Mouse (Mus musculus) embryo, embryonic 11 days (tissue): Measurements from ENCODE around the gene Ankle2.

Experiments
- DNase-seq: peaks from one replicate; pipeline ENCODE4 v3.0.0-alpha.2; 2015

The Ankle2 gene

DNA sequence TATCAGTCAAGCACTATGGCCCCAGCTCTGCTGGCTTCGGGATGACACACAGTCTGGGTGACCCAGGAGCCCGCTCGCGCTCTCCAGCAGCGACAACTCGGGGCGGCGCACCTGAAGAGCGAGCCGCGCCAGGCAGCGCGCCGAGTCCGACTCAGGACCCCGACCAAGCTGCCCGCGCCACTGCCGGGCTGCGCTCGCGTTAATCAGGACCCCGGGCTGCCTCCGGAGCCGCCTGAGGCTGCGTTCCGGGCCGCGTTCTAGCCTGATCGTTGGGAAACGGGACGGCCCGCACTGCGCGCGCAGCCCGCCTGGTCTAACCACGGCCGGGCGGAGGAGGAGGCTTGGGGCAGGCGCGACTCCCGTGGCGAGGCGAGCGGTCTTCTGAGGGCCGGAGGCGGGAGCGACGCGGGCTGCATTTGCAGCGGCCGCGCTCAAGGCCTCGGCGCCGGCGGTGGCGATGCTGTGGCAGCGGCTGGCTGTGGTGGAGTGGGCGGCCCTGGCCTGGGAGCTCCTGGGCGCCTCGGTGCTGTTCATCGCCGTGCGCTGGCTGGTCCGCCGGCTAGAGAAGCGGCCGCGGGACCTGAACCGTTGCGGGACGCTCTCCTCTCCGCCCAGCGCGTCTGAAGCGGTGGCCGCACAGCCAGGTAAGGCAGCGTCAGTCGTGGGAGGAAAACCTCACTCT is at the start of gene Ankle2:
Ankle2 (plus strand) TSS at position 225 of the 682 bp plus-strand sequence.
- DNase-seq = peak; percentile 96

DNA sequence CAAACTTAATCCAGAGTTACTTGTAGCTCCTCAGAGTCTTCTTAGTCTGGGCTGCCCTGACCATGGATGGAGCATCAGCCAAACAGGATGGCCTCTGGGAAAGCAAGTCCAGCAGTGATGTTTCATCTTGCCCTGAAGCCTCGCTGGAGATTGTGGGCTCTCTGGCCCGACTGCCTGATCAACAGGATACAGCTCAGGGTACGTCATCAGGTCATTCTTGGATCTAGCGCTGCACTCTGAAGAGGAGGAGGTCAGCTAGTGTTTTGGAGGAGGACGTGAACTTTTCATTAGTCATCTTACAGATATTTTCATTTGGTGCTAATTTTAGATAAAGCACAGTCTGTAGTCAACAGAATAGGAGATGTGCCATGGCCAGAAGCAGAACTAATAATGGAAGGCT is 49.1 kb upstream of the Ankle2 start:
- DNase-seq = no peak

DNA sequence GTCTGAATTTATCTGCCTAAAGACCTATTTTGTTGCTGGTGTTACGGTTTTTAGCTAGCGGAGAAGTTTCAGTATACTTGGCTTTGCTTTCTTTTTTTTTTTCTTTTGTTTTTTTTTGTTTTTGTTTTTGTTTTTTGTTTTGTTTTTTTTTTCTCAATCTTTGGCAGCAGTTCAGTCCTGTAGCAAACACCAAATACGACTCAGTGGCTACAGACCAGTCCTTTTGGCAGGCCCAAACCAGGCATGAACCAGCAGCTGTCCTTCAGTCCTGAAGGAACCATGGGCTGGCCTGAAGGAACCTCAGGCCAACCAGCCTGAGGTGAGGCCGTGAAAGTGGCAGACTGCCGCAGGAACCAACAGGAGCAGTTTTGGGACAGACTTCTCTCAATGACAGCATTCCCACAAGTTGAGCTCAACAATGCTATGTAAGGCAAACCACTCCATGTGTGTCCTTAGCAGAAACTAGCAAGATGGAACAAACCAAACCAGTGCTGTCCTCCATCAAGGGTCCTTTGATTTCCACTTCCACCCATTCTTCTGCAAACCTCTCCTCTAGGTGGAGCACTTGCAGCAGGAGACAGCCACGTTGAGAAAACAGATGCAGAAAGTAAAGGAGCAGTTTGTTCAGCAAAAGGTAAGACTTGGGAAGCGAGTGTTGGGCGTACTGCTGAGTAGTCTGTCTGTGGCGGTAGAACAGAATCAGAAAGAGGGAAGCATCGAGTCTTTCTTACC is 27.5 kb upstream of the Ankle2 start:
- DNase-seq = peak; percentile 1

DNA sequence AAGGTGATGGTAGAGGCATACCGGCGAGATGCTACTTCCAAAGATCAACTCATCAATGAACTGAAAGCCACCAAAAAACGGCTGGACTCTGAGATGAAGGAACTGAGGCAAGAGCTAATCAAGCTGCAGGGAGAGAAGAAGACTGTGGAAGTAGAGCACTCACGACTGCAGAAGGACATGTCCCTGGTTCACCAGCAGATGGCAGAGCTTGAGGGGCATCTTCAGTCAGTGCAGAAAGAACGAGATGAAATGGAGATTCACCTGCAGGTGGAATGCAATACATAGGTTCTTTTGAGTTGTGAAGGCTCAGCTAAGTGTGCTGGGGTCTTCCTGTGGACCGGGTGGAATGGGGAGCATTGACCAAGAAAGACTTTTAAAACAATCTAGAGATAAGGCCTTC is 26.0 kb upstream of the Ankle2 start:
- DNase-seq = peak; percentile 2

DNA sequence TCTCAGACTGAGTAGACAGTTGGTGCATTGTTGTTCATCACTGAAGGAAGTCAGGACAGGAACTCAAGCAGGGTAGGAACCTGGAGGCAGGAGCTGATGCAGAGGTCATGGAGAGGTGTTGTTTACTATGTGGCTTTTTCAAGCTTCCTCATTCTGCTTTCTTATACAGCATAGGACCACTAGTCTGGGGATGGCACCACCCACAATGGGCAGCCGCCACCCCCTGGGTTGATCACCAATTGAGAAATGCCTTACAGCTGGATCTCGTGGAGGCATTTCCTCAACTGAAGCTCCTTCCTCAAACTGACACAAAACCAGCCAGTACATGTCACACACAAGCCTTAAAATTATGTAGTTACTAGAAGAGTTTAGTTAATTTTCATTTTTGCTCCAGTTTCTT is 19.5 kb upstream of the Ankle2 start:
- no peak for DNase-seq

DNA sequence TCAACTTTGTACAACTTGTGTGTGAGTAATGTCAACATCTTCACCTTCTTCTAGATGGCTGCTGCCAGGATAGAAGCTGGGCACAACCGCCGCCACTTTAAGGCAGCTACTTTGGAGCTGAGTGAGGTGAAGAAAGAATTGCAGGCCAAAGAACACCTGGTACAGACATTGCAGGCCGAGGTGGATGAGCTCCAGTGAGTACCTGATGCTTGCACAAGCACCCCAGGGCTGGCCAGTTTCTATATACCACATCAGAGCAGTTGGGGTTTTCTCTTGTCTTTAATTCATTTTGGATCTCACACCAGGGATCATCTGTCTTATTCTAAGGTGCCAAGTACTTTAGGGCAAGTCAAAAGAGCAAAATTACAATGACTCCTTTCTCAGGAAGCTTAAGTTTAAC is 14.0 kb upstream of the Ankle2 start:
- no peak for DNase-seq

DNA sequence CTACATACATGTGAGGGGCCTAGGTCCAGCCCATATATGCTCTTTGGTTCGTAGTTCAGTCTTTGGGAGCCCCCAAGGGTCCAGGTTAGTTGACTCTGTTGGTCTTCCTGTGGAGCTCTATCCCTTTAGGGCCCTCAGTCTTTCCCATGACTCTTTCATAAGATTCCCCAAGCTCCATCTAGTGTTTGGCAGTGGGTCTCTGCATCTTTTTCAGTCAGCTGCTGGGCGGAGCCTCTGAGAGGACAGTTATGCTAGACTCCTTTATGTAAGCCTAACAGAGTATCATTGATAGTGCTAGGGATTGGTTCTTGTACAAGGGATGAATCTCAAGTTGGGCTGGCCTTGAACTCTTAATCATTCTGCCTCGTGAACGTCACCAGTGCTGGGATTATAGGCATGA is 10.5 kb upstream of the Ankle2 start:
- no peak for DNase-seq

DNA sequence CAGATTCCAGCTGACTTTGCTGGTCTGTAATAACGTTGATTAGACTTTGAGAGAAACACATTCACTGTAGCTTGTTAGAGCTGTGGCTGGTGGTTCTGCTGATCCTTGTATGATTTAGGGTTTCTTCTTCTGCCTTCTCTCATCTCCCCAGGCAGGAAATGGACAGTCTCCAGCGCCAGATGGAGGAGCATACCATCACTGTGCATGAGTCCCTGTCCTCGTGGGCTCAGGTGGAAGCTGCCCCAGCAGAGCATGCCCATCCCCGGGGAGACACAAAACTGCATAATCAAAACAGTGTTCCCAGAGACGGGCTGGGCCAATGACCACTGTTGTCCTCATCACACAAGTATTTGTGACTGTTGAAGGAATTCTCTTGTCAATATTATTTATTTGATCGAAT is 8.0 kb upstream of the Ankle2 start:
- DNase-seq = no peak

DNA sequence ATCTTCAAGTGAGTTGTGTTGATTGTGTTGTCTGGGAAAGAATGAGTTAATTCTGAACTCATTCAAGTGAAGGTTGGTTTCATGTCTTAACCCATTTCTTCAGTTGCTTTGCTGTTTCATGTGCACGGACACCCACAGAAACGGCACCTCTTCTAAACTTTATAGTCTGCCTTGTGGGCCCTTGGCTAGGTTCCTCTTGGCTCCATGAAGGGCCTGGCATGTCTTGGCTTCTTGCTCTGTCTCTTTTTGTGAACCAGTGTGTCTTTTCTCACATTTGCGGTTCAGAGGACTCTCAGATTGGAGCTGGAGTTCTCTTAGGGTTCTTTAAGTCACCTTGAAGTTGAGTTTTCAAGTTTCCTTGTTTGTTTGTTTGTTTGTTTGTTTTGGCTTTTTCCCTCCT is 5.7 kb upstream of the Ankle2 start:
- DNase-seq = no peak

DNA sequence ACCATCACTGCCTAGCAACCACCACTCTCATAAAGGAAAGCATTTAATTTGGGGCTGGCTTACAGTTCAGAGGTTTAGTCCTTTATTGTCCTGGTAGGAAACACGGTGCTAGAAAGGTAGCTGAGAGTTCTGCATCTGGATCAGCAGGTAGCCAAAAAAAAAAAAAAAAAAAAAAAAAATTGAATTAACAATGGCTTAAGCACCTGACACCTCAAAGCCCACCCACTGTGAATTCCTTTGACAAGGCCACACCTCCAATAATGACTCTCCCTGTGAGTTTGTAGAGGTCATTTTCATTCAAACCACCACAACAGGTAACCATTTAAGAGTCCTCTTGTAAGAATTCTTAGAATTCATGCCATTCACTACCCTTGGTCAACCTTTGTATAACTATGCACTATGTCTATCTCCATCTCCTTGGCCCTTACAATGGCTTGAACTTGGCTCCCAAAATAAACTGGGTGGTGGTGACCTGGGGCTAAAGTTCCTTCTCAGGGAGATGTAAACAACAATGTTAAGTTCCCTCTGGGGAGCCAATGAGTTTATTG is 3.4 kb upstream of the Ankle2 start:
- no peak for DNase-seq

DNA sequence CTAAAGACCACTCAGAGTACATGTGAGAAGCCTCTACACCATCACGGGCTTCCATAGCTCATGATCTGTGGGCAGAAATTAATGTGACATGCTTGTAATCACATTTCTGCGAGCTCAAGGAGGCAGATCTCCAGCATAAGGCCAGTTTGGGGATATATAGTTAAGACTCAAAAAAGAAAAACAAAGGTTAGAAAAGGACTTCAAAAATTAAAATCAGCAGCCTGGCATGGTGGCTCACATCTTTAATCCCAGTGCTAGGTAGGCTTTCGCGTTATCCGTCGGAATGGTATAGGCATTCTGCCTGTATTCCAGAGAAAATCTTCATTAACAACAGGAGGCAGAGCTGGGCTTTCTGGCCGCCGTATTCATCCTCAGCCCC is 414 bp upstream of the Ankle2 start:
- peak; percentile 3 for DNase-seq

DNA sequence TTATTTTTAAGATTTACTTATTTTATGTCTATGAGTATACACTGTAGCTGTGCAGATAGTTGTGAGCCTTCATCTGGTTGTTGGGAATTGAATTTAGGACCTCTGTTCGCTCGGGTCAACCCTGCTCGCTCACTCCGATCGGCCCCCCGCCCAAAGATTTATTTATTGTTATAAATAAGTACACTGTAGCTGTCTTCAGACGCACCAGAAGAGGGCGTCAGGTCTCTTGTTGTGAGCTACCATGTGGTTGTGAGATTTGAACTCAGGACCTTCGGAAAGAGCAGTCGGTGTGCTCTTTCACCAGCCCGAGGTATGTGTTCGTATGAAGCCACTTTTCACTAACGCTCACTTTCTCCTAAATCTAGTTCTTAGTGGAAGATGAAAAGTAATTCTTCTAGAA is 834 bp downstream of the Ankle2 start:
- peak; percentile 42 for DNase-seq

DNA sequence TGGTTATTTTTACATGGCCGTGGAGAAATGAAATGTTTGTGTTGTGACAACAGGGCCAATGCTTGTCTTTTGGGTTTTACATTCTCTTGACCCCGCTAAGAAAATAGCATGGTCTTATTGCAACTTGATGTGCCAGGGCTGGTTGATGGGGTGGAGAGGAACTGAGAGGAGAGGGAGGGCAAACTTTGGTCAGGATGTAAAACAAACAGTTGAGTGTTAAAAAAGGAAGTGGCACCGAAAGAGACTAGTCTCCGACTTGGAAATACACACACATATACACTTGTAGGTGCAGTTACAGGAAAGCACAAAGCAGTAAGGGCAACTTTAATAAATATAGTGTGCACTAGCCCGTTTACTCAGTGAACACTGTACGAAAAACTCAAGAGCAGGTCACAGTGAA is 1.5 kb downstream of the Ankle2 start:
- no peak for DNase-seq

DNA sequence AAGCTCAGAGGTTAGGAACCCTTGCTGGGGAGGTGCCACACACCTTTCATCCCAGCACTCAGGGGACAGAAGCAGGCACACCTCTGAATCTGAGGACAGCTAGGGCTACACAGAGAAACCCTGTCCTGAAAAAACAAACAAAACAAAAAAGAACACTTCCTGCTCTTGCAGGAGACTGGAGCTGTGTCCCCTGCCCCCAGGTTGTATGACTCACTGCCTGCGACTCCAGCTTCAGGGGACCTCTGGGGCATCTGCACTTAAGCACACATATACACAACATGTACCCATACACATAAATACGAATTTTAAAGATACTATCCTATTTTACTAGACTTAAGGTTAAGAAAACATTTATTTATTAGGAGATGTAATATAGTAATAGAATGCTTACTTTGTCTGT is 13.3 kb downstream of the Ankle2 start:
- DNase-seq = no peak

DNA sequence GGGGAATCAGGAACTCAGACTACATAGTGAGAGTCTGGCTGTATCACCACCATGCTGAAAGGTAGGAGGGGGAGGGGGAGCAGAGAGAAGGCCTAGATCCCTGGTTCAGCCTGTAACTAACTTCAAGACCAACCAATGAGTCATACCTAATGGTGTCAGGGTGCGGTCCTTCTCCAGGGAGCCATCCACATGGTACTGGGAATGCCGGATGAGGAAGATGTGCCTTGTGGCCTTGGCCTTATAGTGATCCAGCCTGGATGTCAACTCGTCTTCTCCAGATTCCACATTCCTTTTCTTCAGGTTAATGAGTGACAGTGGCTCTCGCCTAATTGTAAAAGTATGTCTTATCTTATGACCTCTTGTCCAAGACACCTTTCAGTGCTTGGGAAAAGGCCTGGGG is 36.1 kb downstream of the Ankle2 start:
- no peak for DNase-seq

DNA sequence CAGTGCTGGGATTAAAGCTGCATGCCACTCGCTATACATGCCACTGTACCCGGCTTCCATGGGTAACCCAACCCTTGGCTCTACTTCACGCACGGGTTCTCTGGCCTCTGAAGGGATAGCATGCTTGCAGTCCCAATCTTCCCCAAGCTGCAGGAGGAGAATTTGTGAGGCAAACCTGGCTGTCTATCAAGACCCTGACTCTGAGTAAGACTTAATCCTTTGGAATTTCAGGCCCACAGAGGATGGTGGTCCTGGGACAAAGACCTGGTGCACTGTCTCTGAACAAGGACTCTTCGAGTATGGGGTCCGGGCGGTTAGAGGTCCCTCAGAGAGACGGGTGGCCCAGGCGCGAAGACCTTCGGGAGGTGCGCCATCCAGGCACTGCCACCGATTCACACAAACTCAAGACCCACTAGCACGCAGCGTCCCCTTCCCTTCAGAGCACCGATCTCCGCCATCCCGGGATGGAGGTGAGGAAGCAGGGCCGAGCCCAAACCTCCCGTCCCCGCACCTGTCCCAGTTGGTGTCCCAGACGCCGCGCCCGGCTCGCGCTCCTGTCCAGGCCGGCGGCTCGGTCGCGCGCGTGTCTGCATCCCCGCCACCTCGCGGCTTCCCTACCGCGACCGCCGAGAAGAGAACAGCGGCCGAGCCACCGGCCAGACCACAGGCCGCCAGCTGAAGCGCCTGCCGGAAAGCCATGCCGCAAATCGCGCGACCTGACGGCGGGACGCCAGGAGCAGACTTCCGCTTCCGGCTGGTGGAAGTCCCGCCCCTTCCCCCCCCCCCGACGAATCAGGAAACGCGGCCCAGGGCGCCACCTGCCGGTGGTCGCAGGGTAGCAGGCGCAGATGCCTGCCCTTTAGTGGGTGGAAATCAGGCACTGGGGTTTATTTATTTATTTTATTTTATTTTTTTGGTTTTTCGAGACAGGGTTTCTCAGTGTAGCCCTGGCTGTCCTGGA is 38.6 kb downstream of the Ankle2 start, which contains the start of gene Pgam5:
Pgam5 (minus strand) TSS at position 773 of the 961 bp plus-strand sequence.
- peak; percentile 94 for DNase-seq

DNA sequence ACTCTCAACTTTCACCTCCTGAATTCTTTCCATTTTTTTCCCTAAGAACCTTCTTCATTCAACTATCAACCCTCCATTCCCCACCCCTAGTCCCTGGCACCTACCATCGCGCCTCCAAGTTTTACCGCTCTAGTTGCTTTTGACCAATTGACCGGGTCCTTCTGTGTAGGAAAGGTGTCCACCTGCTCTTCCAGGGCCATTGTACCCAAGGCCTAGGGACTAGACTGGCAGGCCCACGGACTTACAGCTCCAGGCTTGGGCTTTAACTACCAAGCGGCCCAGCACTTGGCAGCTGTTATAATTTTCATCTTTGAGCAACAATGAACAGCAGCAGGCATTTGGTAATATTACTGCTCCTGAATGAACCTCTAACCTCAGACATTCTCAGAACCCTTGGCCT is 39.4 kb downstream of the Ankle2 start:
- peak; percentile 0 for DNase-seq

DNA sequence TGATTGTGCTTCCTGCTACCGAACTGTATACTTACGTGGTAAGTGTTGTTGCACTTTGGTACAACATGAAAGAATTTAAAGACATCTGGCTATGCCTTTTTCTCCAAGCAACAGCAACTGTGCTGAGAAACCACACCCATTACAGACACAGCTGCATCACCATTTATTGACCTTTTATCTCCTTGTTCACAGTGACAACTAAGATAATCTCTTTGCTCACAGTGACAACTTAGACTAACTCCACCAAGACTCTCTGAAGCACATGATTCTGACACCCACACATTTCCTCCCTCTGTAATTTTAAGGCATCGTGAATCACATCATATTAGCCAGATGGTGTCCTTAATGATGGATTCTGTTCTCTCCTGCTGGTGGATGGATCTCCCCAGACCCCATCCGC is 43.3 kb downstream of the Ankle2 start:
- no peak for DNase-seq

DNA sequence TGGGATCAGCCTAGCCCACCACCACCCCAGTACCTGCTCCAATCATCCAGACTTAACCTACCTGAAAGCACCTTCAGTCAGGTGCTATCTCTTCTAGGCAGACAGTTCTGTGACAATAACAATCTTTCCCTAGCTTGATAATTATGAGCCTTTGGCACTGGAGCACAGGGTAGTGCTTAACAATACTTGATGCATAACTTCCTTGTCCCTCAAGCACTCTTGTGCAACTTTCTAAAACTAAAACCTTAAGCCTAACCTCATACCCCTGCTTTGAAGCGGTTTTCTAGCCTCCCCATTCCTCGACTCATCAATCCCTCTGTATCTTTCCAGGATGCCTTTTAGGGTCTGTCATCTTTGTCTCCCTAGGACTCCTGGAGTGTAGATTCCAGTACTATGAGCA is 44.0 kb downstream of the Ankle2 start:
- DNase-seq = no peak

DNA sequence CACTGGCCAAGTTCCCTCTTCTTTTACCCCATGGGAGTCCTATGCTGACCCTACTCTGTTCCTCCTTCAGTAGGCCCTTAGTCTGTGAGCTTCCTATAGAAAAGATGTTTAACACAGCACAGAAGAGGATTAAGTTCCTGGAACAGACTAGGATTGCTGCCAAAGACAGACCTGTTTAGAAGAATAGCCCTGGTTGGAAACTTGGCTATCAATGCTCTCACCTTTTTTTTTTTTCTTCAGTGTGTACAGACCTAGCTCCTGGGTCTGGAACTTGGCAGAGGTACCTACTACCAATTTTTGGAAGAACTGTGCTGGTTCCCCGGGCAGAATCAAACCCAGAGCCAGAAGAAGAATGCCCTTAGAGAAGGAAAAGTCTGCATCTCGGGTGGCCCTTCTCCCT is 45.6 kb downstream of the Ankle2 start:
- no peak for DNase-seq

DNA sequence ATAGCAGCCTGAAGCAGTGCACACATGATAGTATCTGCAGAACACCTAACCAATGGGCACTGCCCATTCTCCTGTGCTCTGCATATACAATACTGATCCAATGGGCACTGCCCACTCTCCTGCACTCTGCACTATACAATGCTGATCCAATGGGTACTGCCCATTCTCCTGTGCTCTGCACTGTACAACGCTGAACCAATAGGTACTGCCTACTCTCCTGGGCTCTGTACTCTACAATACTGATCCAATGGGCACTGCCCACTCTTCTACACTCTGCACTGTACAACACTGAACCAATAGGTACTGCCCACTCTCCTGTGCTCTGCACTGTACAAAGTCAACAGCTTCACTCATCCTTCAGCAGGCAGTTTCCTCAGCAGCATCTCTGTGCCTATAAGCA is 46.1 kb downstream of the Ankle2 start:
- DNase-seq = no peak

DNA sequence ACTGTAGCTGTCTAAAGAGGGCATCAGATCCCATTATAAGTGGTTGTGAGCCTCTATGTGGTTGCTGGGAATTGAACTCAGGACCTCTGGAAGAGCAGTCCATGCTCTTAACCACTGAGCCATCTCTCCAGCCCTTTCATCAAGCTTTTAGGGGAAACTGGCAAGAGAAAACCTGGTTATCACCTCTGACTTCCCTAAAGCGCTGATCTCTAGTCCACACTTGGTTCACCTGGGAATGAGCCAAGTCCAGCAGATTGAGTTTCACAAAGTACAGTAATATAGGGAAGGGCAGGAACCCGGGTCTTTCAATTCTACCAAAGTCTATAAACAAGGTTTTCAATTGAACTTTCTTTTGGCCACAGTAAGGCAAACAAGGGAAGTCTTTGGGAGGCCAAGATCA is 51.2 kb downstream of the Ankle2 start:
- DNase-seq = no peak

DNA sequence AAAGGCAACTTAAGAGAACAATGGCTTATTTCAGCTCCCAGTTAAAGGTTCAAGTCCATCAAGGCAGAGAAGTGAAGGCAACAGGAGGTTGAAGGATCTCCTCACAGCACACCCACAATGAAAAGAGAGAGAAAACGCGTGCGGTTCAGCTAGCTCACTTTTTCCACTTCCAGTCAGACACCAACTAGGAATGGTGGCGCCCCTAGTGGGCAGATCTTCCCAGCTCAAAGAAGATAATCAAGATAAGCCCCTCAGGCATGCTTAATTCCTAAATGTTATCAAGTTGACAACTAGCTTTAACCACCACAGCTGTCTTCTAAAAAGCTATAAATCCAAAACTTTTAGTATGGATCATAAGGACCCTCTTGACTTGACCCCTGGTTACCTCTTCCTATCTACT is 53.7 kb downstream of the Ankle2 start:
- peak; percentile 72 for DNase-seq
